Mouse (Mus musculus) heart, adult 2 months (tissue): ENCODE measurements around the gene Slc7a9.

Experiments used
- CTCF ChIP-seq: fragments of 200-600 bp; IDR thresholded peaks from 2 replicates; pipeline ENCODE4 v1.8.1; 2022; ENCODE audit warnings: antibody characterized with exemption, mild to moderate bottlenecking, moderate library complexity
- EP300 ChIP-seq: fragments of 200-500 bp; IDR thresholded peaks from 2 replicates; pipeline ENCODE4 v1.6.1; 2011; ENCODE audit warnings: low read depth, low read length, control low read depth; ENCODE audit not compliant: insufficient read depth
- POLR2A ChIP-seq: fragments of 200-500 bp; IDR thresholded peaks from 2 replicates; pipeline ENCODE4 v1.6.1; 2011; ENCODE audit warnings: mild to moderate bottlenecking, low read depth, low read length, control low read depth; ENCODE audit not compliant: insufficient read depth

DNA sequence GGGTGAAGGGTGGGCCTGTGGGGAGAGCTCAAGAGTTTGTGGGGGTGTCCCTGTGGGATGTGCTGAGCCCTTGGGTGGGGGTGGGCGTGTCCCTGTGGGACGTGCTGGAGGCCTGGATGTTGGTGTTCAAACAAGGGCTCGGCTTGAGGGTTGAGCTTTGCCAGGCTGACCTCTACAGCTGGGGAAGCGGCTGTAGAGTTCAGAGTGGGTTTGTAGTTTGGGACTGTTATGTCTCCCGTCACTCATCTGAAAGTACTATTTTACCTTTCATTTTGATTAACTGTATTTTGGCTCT, 32.0 kb upstream of the Slc7a9 start:
- TF ChIP-seq CTCF (no peak), POLR2A (no peak), EP300 (no peak)
